Mouse (Mus musculus) embryonic facial prominence, embryonic 15.5 days (tissue): ENCODE data around the gene Ripk1. TPM values are rescaled to one million over a fixed set of nuclear protein-coding genes. Genes with fewer than 3 reads are reported as not detected.
A peak's percentile ranks its signal among the peaks of the same experiment; 100 is the strongest.

ENCODE experiments used
- ATAC-seq: fragments of 200-750 bp; cut with Nextera tagmentation; 2 replicates; pipeline ENCODE4 v1.8.0; 2017; ENCODE audit warnings: low read depth, moderate TSS enrichment; ENCODE audit not compliant: insufficient number of reproducible peaks, low FRiP score, low TSS enrichment
- H3K27ac ChIP-seq: fragments of 300-500 bp; sonication (generic); replicated peaks from 2 replicates; pipeline ENCODE4 v1.5.1; 2015; ENCODE audit warnings: mild to moderate bottlenecking, inconsistent platforms
- H3K27me3 ChIP-seq: fragments of 300-500 bp; sonication (generic); 2 replicates; pipeline ENCODE4 v1.6.1; 2015; ENCODE audit warnings: inconsistent platforms
- H3K36me3 ChIP-seq: fragments of 300-500 bp; sonication (generic); 2 replicates; pipeline ENCODE4 v1.6.1; 2015; ENCODE audit warnings: mild to moderate bottlenecking, inconsistent platforms
- H3K4me1 ChIP-seq: fragments of 300-500 bp; sonication (generic); 2 replicates; pipeline ENCODE4 v1.6.1; 2015; ENCODE audit warnings: inconsistent platforms
- H3K4me2 ChIP-seq: fragments of 300-500 bp; sonication (generic); replicated peaks from 2 replicates; pipeline ENCODE4 v1.6.1; 2015; ENCODE audit warnings: mild to moderate bottlenecking, inconsistent platforms
- H3K4me3 ChIP-seq: fragments of 300-500 bp; sonication (generic); replicated peaks from 2 replicates; pipeline ENCODE4 v1.5.1; 2015; ENCODE audit warnings: mild to moderate bottlenecking, inconsistent platforms
- H3K9ac ChIP-seq: fragments of 300-500 bp; sonication (generic); 2 replicates; pipeline ENCODE4 v1.6.1; 2015; ENCODE audit warnings: inconsistent platforms
- H3K9me3 ChIP-seq: fragments of 300-500 bp; sonication (generic); replicated peaks from 2 replicates; pipeline ENCODE4 v1.6.1; 2016; ENCODE audit warnings: inconsistent platforms
- WGBS: fragments of 180-500 bp; shearing (Covaris S2); methylation state at CpG from one replicate; pipeline ENCODE4 v1.1.7; 2015; 5-methylcytosine and 5-hydroxymethylcytosine counted together
- polyA plus RNA-seq: library from polyadenylated mRNA; unstranded; fragments of >200 nt; fragmentation: Nextera tagmentation; extraction: Ambion mirVana; gene quantifications from 2 replicates; pipeline ENCODE4 v1.2.1, GENCODE M21; 2015

Ripk1 gene
- polyA plus RNA-seq, 1 experiment from 2014 or later = 19.3 TPM

- 10% methylated on average over 5 of the region's 5 CpGs for WGBS
- H3K9me3 ChIP-seq = no peaks in the 10 kb centered on the region
- H3K36me3 ChIP-seq = no peaks in the 10 kb centered on the region
- no peaks in the 10 kb centered on the region for H3K27me3 ChIP-seq
- H3K9ac ChIP-seq = peak overlapping the region; percentile 31
- ATAC-seq = no peak
- H3K27ac ChIP-seq = 0 out of 2 replicates have a peak overlapping the region, but pooled peaks have one; percentile 88
- peak overlapping the region; percentile 99 for H3K4me3 ChIP-seq
- peak overlapping the region; percentile 78 for H3K4me2 ChIP-seq
- peaks cover 9% of the 10 kb centered on the region; the same call in 1 of the 2 replicates for H3K4me1 ChIP-seq
Observed at GRCm38 (mm10) chr13:34003058-34003457, 895 bp downstream of the Ripk1 start.

DNA sequence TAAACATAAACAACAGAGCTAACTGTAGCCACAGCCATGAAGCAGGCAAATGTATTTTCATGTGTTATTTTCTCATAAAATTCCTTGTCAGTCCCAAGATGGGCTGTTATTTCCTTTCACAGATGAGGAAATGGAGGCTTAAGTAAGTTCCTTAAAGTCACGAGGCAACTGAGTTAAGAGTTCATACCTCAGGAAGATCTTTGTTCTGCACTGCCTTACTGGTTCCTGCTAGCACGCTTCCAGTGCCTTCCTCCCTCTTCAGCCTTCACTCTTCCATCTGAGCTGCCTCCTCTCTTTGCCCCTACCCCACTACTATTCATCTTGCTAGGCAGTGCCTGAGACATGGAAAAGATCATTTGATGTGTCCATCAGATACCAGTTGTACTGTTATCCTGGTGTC is 5.1 kb downstream of the Ripk1 start:
- Histone ChIP-seq H3K4me3 (no peak overlapping the region), H3K4me1 (peaks cover 5% of the 10 kb centered on the region; the same call in 1 of the 2 replicates), H3K4me2 (no peak overlapping the region), H3K9me3 (no peaks in the 10 kb centered on the region), H3K9ac (no peak overlapping the region), H3K36me3 (peaks cover 15% of the 10 kb centered on the region), H3K27me3 (no peaks in the 10 kb centered on the region), H3K27ac (no peak overlapping the region)
- no peak for ATAC-seq
- 64% methylated on average over 2 of the region's 2 CpGs for WGBS

GRCm38 (mm10) chr13:34016927-34017569 is 14.9 kb downstream of the Ripk1 start:
- WGBS = 92% methylated on average over 9 of the region's 9 CpGs
- no peak overlapping the region for H3K4me2 ChIP-seq
- H3K4me1 ChIP-seq = no peaks in the 10 kb centered on the region
- no peak overlapping the region for H3K27ac ChIP-seq
- no peaks in the 10 kb centered on the region for H3K9me3 ChIP-seq
- H3K36me3 ChIP-seq = peaks cover 59% of the 10 kb centered on the region
- no peaks in the 10 kb centered on the region for H3K27me3 ChIP-seq
- no peak for ATAC-seq
- no peak overlapping the region for H3K4me3 ChIP-seq
- H3K9ac ChIP-seq = no peak overlapping the region

DNA sequence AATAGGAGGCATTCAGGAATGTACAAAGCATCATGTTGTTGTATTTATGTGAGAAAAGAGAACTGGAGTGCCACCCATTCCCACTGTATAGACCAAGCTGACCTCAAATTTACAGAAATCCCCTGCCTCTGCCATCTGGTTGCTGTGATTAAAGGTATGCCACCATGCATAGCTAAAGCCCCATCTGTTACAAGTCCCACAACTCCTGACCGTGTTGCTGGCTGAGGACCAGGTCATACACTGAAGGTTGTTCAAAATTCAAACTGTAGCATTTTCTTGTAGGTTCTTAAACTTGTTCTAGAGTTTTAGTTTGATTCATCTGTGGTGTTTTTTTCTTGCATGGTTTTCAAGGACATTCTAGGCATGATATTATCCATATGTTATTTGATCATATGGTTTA is 16.4 kb downstream of the Ripk1 start:
- no peak overlapping the region for H3K27ac ChIP-seq
- no peaks in the 10 kb centered on the region for H3K27me3 ChIP-seq
- no peak overlapping the region for H3K9ac ChIP-seq
- H3K4me3 ChIP-seq = no peak overlapping the region
- 81% methylated on average over 1 of the region's 1 CpGs for WGBS
- H3K4me2 ChIP-seq = no peak overlapping the region
- ATAC-seq = no peak
- no peaks in the 10 kb centered on the region for H3K4me1 ChIP-seq
- H3K9me3 ChIP-seq = no peaks in the 10 kb centered on the region
- H3K36me3 ChIP-seq = peaks cover 62% of the 10 kb centered on the region

DNA sequence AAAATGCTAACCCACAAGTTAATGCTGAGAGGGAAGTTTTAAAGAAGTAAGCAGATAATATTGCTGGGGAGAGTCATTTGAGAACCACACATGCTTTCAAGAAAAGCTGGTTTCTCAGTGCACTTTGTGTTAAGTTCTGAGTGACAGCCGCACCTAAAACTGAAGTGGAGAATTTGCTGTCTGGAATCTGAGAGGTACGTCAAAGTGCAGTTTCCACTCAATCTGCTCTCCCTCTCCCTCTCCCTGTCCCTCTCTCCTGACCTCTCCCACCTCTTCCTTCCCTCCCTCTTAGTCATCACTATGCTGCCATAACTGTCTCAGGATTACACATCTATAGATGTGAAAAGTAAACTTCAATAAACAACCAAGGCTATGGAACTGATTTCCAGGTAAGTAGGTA is 19.8 kb downstream of the Ripk1 start:
- WGBS = 67% methylated on average over 2 of the region's 2 CpGs
- peaks cover 47% of the 10 kb centered on the region for H3K36me3 ChIP-seq

GRCm38 (mm10) chr13:34032041-34032440 is 29.9 kb downstream of the Ripk1 start:
- ATAC-seq = no peak
- Histone ChIP-seq H3K9ac (no peak overlapping the region), H3K4me1 (peaks cover under 1% of the 10 kb centered on the region), H3K9me3 (no peaks in the 10 kb centered on the region), H3K36me3 (peaks cover 43% of the 10 kb centered on the region), H3K27ac (no peak overlapping the region), H3K27me3 (no peaks in the 10 kb centered on the region), H3K4me2 (no peak overlapping the region), H3K4me3 (no peak overlapping the region)
- 81% methylated on average over 2 of the region's 2 CpGs for WGBS

More for the DNA sequence above, 19.8 kb downstream of the Ripk1 start:
- no peaks in the 10 kb centered on the region for H3K9me3 ChIP-seq
- no peak for ATAC-seq
- no peaks in the 10 kb centered on the region for H3K27me3 ChIP-seq
- no peak overlapping the region for H3K4me3 ChIP-seq
- no peak overlapping the region for H3K4me2 ChIP-seq
- H3K4me1 ChIP-seq = no peaks in the 10 kb centered on the region
- no peak overlapping the region for H3K9ac ChIP-seq
- H3K27ac ChIP-seq = no peak overlapping the region

GRCm38 (mm10) chr13:34035424-34035823 is 33.3 kb downstream of the Ripk1 start:
- Histone ChIP-seq H3K27me3 (no peaks in the 10 kb centered on the region), H3K4me1 (peaks cover 12% of the 10 kb centered on the region), H3K4me3 (no peak overlapping the region), H3K4me2 (no peak overlapping the region), H3K9me3 (no peaks in the 10 kb centered on the region), H3K9ac (no peak overlapping the region), H3K36me3 (peaks cover 29% of the 10 kb centered on the region), H3K27ac (no peak overlapping the region)
- WGBS = 85% methylated on average over 3 of the region's 3 CpGs
- ATAC-seq = no peak

DNA sequence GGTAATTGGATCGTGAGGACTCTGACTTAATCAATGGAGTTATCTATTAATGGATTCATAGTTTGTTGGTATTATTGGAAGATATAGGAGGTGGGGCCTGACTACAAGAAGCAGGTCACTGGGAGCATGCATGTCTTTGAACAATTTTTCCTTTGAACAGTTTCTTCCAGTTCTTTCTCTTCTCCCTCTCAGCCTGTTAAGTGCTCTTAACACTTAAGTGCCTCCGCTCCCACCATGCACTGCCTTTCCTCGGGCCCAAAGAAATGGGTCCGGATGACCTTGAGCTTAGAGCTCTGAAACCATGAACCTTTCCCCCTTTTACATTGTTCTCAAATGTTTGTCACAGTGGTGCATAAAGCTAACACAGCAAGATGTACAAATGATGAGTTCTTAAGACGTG is 34.6 kb downstream of the Ripk1 start:
- no peak overlapping the region for H3K4me3 ChIP-seq
- peak overlapping the region; percentile 78 for H3K27ac ChIP-seq
- H3K4me2 ChIP-seq = no peak overlapping the region
- no peak for ATAC-seq
- H3K27me3 ChIP-seq = no peaks in the 10 kb centered on the region
- peaks cover 12% of the 10 kb centered on the region for H3K4me1 ChIP-seq
- H3K36me3 ChIP-seq = peaks cover 19% of the 10 kb centered on the region
- 84% methylated on average over 5 of the region's 5 CpGs for WGBS
- no peaks in the 10 kb centered on the region for H3K9me3 ChIP-seq
- H3K9ac ChIP-seq = no peak overlapping the region

- under 1% methylated on average over 37 of the region's 37 CpGs for WGBS
- Histone ChIP-seq H3K36me3 (peaks cover 17% of the 10 kb centered on the region), H3K27me3 (no peaks in the 10 kb centered on the region), H3K9me3 (no peaks in the 10 kb centered on the region), H3K9ac (peak within 1 kb of the TSS; percentile 70), H3K4me2 (peak within 1 kb of the TSS; percentile 65), H3K27ac (peak within 1 kb of the TSS; percentile 78), H3K4me1 (peaks cover 12% of the 10 kb centered on the region), H3K4me3 (peak within 1 kb of the TSS; percentile 62)
- peak; percentile 91 for ATAC-seq
Observed at GRCm38 (mm10) chr13:34037172-34038055, 35.3 kb downstream of the Ripk1 start, which contains the start of gene Bphl. Gene Bphl, plus strand, starts transcription at chr13:34037597.

DNA sequence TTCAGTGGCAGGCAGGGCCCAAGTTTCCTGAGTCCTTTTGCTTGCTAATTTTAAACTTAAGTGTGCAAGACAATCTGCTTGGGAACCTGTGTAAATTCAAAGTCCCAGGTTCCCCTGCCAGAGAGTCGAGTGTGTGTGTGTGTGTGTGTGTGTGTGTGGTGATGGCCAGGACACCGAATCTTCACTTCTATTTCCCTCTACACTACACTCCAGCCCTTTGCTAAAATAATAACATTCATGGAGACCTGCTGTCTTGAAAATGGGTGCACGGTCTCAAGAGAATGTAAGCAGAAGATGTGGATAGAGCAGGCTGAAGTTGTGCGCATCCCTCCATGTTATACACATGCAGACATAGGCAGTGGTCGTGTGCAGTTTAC is 35.9 kb downstream of the Ripk1 start:
- no peak for ATAC-seq
- WGBS = 30% methylated on average over 5 of the region's 5 CpGs
- Histone ChIP-seq H3K27me3 (no peaks in the 10 kb centered on the region), H3K9me3 (no peaks in the 10 kb centered on the region), H3K9ac (peak overlapping the region; percentile 70), H3K27ac (peak overlapping the region; percentile 78), H3K4me3 (peak overlapping the region; percentile 62), H3K36me3 (peaks cover 11% of the 10 kb centered on the region), H3K4me1 (peaks cover 12% of the 10 kb centered on the region), H3K4me2 (peak overlapping the region; percentile 65)

DNA sequence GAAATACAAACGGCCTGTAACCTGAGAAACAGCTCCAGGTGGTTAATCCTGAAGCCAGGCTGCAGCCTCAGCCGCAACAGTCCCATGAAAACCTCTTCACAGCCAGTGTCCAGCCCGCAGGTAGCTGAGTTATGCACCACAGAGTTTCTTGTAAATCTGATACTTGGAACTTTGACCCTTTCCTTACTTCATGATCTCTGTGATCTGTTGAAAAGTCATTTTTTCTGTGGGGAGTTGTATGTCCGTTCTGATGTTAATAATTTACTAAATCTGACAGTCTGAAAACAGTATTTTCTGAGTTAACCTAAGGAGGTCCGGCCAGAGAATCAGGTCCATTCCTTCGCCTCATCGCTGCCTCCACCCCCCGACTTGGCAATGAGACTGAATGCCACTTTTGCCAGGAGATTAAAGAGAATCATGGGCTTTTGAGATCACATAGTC is 36.8 kb downstream of the Ripk1 start:
- Histone ChIP-seq H3K36me3 (peaks cover 2% of the 10 kb centered on the region), H3K4me1 (peaks cover 12% of the 10 kb centered on the region), H3K9me3 (no peaks in the 10 kb centered on the region), H3K9ac (no peak overlapping the region), H3K27me3 (no peaks in the 10 kb centered on the region), H3K4me3 (peak overlapping the region; percentile 62), H3K4me2 (peak overlapping the region; percentile 65), H3K27ac (no peak overlapping the region)
- ATAC-seq = no peak
- WGBS = 27% methylated on average over 8 of the region's 8 CpGs
